Mouse (Mus musculus): ENCODE results near the gene Nudt1. TPM values are rescaled to one million over a fixed set of nuclear protein-coding genes. Genes with fewer than 3 reads are reported as not detected.

Gene Nudt1
- 19.2 and 20.0 TPM in 2 replicates for polyA plus RNA-seq (2015; fragmentation: Nextera tagmentation; extraction: Ambion mirVana)

DNA sequence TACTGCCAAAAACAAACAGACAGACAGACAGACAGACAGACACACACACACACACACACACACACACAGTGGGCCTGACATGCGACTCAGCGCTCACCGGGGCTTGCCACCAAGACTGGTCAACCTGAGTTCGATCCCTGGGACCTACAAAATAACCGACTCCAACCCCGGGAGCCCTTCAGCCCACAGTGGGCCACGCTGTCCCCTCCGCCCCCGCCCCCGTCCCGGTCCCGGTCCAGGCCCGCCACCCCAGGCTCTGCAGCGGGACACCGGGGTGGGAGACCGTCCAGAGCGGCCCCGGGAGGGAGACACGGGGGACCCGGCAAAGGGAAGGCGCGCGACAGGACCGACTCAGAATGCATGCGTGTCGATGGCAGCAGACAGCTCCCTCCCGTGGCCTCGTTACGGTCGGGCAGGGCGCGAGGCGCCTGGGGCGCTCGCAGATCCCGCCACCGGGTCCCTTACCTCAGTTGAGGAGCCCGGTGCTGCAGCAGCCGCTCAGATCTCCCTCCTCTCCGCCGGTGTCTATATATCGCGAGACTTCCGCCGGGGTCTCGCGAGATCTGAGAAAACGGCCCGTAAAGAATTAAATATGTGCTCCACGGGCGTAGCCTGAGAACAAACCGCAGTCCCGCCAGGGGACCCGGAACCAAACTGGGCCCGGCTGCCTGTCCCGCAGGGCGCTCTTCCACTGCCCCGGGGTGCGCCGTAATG, at the start of gene Nudt1, which contains the start of gene Mad1l1:
Gene Nudt1, plus strand, starts transcription at position 615 of the 714 bp plus-strand sequence.
Gene Mad1l1, minus strand, starts transcription at position 511 of the 714 bp plus-strand sequence.
- peak within 1 kb of the TSS; percentile 80 for H3K27ac ChIP-seq (ENCODE audit: low read length)
- peaks cover 17% of the 10 kb centered on the region for H3K4me1 ChIP-seq (ENCODE audit: control insufficient read depth, insufficient read depth, low read length)
- peak; percentile 90 for ATAC-seq
- peak within 1 kb of the TSS; percentile 79 for H3K4me2 ChIP-seq (ENCODE audit: low read length)
- WGBS, result under 1% methylated on average over 51 of the region's 60 CpGs
- H3K9me3 ChIP-seq (replicated peaks; ENCODE audit: control insufficient read depth, low read length, poor library complexity, severe bottlenecking), result no peaks in the 10 kb centered on the region
- 0 out of 2 replicates have a peak, but pooled peaks cover 2% of the 10 kb centered on the region for H3K36me3 ChIP-seq (ENCODE audit: control insufficient read depth, insufficient read depth, low read length)
- peak within 1 kb of the TSS; percentile 76 for H3K4me3 ChIP-seq (ENCODE audit: low read depth, low read length)
- no peaks in the 10 kb centered on the region for H3K27me3 ChIP-seq (ENCODE audit: control insufficient read depth, insufficient read depth, low read depth, low read length)
- peak within 1 kb of the TSS; percentile 96 for H3K9ac ChIP-seq (ENCODE audit: low read depth, low read length)

DNA sequence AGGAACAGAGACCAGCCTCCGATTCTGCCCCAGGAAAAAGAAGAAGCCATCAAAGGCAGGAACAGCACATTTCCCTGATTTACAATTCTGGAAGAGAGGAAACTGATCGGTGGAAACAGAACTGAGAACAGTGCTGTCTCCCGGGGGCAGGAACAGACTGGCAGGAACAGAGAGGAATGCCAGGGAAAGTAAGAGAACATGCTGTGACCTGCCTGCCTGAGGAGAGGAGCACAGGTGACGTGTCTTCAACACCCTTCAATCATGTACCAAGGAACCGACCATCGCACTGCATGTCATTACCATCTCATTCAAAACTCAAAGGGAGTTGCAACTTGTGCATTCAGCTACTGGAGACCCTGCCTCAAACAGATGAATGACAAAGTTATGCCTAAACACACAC, 44.7 kb upstream of the Nudt1 start:
- H3K27ac ChIP-seq (ENCODE audit: low read length), result no peak overlapping the region
- no peaks in the 10 kb centered on the region for H3K36me3 ChIP-seq (ENCODE audit: control insufficient read depth, insufficient read depth, low read length)
- no peak for ATAC-seq
- H3K27me3 ChIP-seq (ENCODE audit: control insufficient read depth, insufficient read depth, low read depth, low read length), result no peaks in the 10 kb centered on the region
- H3K4me1 ChIP-seq (ENCODE audit: control insufficient read depth, insufficient read depth, low read length), result 0 out of 2 replicates have a peak, but pooled peaks cover 3% of the 10 kb centered on the region
- WGBS, result 78% methylated on average over 6 of the region's 6 CpGs
- no peak overlapping the region for H3K9ac ChIP-seq (ENCODE audit: low read depth, low read length)
- H3K4me3 ChIP-seq (ENCODE audit: low read depth, low read length), result no peak overlapping the region
- no peaks in the 10 kb centered on the region for H3K9me3 ChIP-seq (replicated peaks; ENCODE audit: control insufficient read depth, low read length, poor library complexity, severe bottlenecking)
- no peak overlapping the region for H3K4me2 ChIP-seq (ENCODE audit: low read length)

- ATAC-seq, result 0 out of 2 replicates have a peak, but pooled peaks have one; percentile 45
- H3K9me3 ChIP-seq (replicated peaks; ENCODE audit: control insufficient read depth, low read length, poor library complexity, severe bottlenecking), result no peaks in the 10 kb centered on the region
- no peaks in the 10 kb centered on the region for H3K27me3 ChIP-seq (ENCODE audit: control insufficient read depth, insufficient read depth, low read depth, low read length)
- 0 out of 2 replicates have a peak, but pooled peaks cover 2% of the 10 kb centered on the region for H3K36me3 ChIP-seq (ENCODE audit: control insufficient read depth, insufficient read depth, low read length)
- WGBS, result 50% methylated on average over 9 of the region's 9 CpGs
- 0 out of 2 replicates have a peak, but pooled peaks cover 3% of the 10 kb centered on the region for H3K4me1 ChIP-seq (ENCODE audit: control insufficient read depth, insufficient read depth, low read length)
- H3K9ac ChIP-seq (ENCODE audit: low read depth, low read length), result no peak overlapping the region
- H3K4me2 ChIP-seq (ENCODE audit: low read length), result no peak overlapping the region
- peak overlapping the region; percentile 23; the same call in 1 of the 2 replicates for H3K27ac ChIP-seq (ENCODE audit: low read length)
- H3K4me3 ChIP-seq (ENCODE audit: low read depth, low read length), result no peak overlapping the region
Observed at GRCm38 (mm10) chr5:140280205-140280604, 41.3 kb upstream of the Nudt1 start.

DNA sequence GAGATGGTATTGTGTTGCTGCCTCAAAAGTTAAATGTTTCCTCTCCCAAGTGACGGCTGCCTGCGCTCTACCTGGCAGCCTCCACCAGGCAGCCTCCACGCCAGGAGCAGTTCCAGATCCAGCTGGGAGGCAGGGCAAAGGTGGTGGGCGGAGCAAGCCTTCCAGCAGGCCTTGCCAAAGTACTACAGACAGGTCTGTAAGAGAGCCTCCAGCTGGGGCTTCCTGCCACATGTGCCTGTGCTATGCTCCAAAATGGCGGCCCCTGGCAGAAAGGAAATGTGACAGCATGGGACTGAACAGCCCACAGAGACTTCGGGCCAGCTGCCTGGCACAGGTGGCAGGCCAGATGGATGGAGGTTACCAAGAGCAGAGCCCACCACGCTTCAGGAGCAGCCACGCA, 39.1 kb upstream of the Nudt1 start:
- no peak for ATAC-seq

GRCm38 (mm10) chr5:140282900-140283299, 38.6 kb upstream of the Nudt1 start:
- no peak overlapping the region for H3K4me3 ChIP-seq (ENCODE audit: low read depth, low read length)
- no peak overlapping the region for H3K4me2 ChIP-seq (ENCODE audit: low read length)
- 0 out of 2 replicates have a peak, but pooled peaks cover 2% of the 10 kb centered on the region for H3K36me3 ChIP-seq (ENCODE audit: control insufficient read depth, insufficient read depth, low read length)
- WGBS, result 95% methylated on average over 3 of the region's 3 CpGs
- H3K27me3 ChIP-seq (ENCODE audit: control insufficient read depth, insufficient read depth, low read depth, low read length), result no peaks in the 10 kb centered on the region
- no peaks in the 10 kb centered on the region for H3K9me3 ChIP-seq (replicated peaks; ENCODE audit: control insufficient read depth, low read length, poor library complexity, severe bottlenecking)
- 0 out of 2 replicates have a peak, but pooled peaks cover 3% of the 10 kb centered on the region for H3K4me1 ChIP-seq (ENCODE audit: control insufficient read depth, insufficient read depth, low read length)
- no peak overlapping the region for H3K9ac ChIP-seq (ENCODE audit: low read depth, low read length)
- H3K27ac ChIP-seq (ENCODE audit: low read length), result no peak overlapping the region
- no peak for ATAC-seq

More for the DNA sequence above, 39.1 kb upstream of the Nudt1 start:
- H3K9me3 ChIP-seq (replicated peaks; ENCODE audit: control insufficient read depth, low read length, poor library complexity, severe bottlenecking), result no peaks in the 10 kb centered on the region
- H3K4me1 ChIP-seq (ENCODE audit: control insufficient read depth, insufficient read depth, low read length), result 0 out of 2 replicates have a peak, but pooled peaks cover 3% of the 10 kb centered on the region
- H3K4me3 ChIP-seq (ENCODE audit: low read depth, low read length), result no peak overlapping the region
- no peak overlapping the region for H3K4me2 ChIP-seq (ENCODE audit: low read length)
- H3K27ac ChIP-seq (ENCODE audit: low read length), result no peak overlapping the region
- 0 out of 2 replicates have a peak, but pooled peaks cover 2% of the 10 kb centered on the region for H3K36me3 ChIP-seq (ENCODE audit: control insufficient read depth, insufficient read depth, low read length)
- no peaks in the 10 kb centered on the region for H3K27me3 ChIP-seq (ENCODE audit: control insufficient read depth, insufficient read depth, low read depth, low read length)
- 76% methylated on average over 8 of the region's 8 CpGs for WGBS
- no peak overlapping the region for H3K9ac ChIP-seq (ENCODE audit: low read depth, low read length)

DNA sequence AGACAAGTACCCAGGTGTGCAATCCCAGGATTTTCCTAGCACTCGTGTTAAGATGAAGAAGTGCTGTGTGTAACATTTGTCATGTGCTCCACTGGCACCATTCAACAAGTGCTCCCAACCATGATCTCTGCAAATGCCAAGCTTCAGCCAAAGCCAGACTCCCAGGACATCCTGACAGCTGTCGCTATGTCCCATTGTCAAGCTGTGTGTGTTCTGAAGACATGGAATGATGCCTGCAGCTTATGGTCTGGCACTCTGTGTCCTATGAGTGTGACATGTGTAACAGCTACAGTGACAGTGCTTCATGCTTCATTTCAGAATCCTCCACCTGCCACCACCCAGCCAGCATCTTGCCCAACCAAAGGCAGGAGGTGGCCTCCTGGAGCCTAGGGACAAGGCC, 37.4 kb upstream of the Nudt1 start:
- Histone ChIP-seq H3K27me3 (ENCODE audit: control insufficient read depth, insufficient read depth, low read depth, low read length) (no peaks in the 10 kb centered on the region), H3K9me3 (replicated peaks; ENCODE audit: control insufficient read depth, low read length, poor library complexity, severe bottlenecking) (no peaks in the 10 kb centered on the region), H3K4me2 (ENCODE audit: low read length) (no peak overlapping the region), H3K4me1 (ENCODE audit: control insufficient read depth, insufficient read depth, low read length) (0 out of 2 replicates have a peak, but pooled peaks cover 3% of the 10 kb centered on the region), H3K9ac (ENCODE audit: low read depth, low read length) (no peak overlapping the region), H3K4me3 (ENCODE audit: low read depth, low read length) (no peak overlapping the region), H3K36me3 (ENCODE audit: control insufficient read depth, insufficient read depth, low read length) (0 out of 2 replicates have a peak, but pooled peaks cover 2% of the 10 kb centered on the region), H3K27ac (ENCODE audit: low read length) (no peak overlapping the region)
- 88% methylated on average over 2 of the region's 2 CpGs for WGBS
- no peak for ATAC-seq

- Histone ChIP-seq H3K9me3 (replicated peaks; ENCODE audit: control insufficient read depth, low read length, poor library complexity, severe bottlenecking) (no peaks in the 10 kb centered on the region), H3K27ac (ENCODE audit: low read length) (no peak overlapping the region), H3K27me3 (ENCODE audit: control insufficient read depth, insufficient read depth, low read depth, low read length) (no peaks in the 10 kb centered on the region), H3K4me1 (ENCODE audit: control insufficient read depth, insufficient read depth, low read length) (0 out of 2 replicates have a peak, but pooled peaks cover 3% of the 10 kb centered on the region), H3K36me3 (ENCODE audit: control insufficient read depth, insufficient read depth, low read length) (0 out of 2 replicates have a peak, but pooled peaks cover 2% of the 10 kb centered on the region), H3K4me2 (ENCODE audit: low read length) (no peak overlapping the region), H3K4me3 (ENCODE audit: low read depth, low read length) (no peak overlapping the region), H3K9ac (ENCODE audit: low read depth, low read length) (no peak overlapping the region)
- no peak for ATAC-seq
- WGBS, result 91% methylated on average over 2 of the region's 2 CpGs
Observed at GRCm38 (mm10) chr5:140284761-140285160, 36.7 kb upstream of the Nudt1 start.

DNA sequence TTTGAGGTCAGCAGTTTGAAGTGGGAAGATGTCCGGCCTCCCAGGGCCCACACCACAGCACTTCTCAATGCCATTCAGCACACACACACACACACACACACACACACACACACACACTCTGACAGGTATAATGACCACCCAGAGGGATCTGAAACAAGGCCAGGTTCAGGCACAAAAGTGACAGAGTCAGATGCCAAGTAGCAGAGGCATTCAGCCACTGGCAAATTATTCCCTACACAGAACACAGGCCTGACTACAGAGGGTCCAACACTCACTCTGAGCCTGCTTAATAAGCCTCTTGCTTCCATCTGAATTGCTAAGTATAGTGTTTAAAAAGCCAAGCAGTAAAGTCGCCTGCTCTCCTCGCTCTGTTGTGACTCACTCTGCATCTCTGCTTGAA, 33.2 kb upstream of the Nudt1 start:
- H3K4me2 ChIP-seq (ENCODE audit: low read length), result no peak overlapping the region
- no peaks in the 10 kb centered on the region for H3K4me1 ChIP-seq (ENCODE audit: control insufficient read depth, insufficient read depth, low read length)
- H3K36me3 ChIP-seq (ENCODE audit: control insufficient read depth, insufficient read depth, low read length), result 0 out of 2 replicates have a peak, but pooled peaks cover 2% of the 10 kb centered on the region
- H3K27ac ChIP-seq (ENCODE audit: low read length), result no peak overlapping the region
- H3K27me3 ChIP-seq (ENCODE audit: control insufficient read depth, insufficient read depth, low read depth, low read length), result no peaks in the 10 kb centered on the region
- no peak overlapping the region for H3K4me3 ChIP-seq (ENCODE audit: low read depth, low read length)
- 73% methylated on average over 3 of the region's 3 CpGs for WGBS
- no peak overlapping the region for H3K9ac ChIP-seq (ENCODE audit: low read depth, low read length)
- H3K9me3 ChIP-seq (replicated peaks; ENCODE audit: control insufficient read depth, low read length, poor library complexity, severe bottlenecking), result no peaks in the 10 kb centered on the region
- ATAC-seq, result no peak

GRCm38 (mm10) chr5:140289161-140289560, 32.3 kb upstream of the Nudt1 start:
- Histone ChIP-seq H3K36me3 (ENCODE audit: control insufficient read depth, insufficient read depth, low read length) (peaks cover 3% of the 10 kb centered on the region; the same call in 1 of the 2 replicates), H3K27me3 (ENCODE audit: control insufficient read depth, insufficient read depth, low read depth, low read length) (no peaks in the 10 kb centered on the region), H3K9ac (ENCODE audit: low read depth, low read length) (no peak overlapping the region), H3K4me3 (ENCODE audit: low read depth, low read length) (no peak overlapping the region), H3K9me3 (replicated peaks; ENCODE audit: control insufficient read depth, low read length, poor library complexity, severe bottlenecking) (no peaks in the 10 kb centered on the region), H3K4me1 (ENCODE audit: control insufficient read depth, insufficient read depth, low read length) (no peaks in the 10 kb centered on the region), H3K4me2 (ENCODE audit: low read length) (no peak overlapping the region), H3K27ac (ENCODE audit: low read length) (no peak overlapping the region)
- ATAC-seq, result no peak
- WGBS, result 100% methylated on average over 2 of the region's 2 CpGs
